Mouse (Mus musculus) cerebral cortex, adult 2 months (tissue): ENCODE measurements around the gene Pip4k2b.

Experiments used
- WGBS: fragments of 180-500 bp; shearing (Covaris S2); methylation state at CpG from one replicate; pipeline ENCODE4 v1.1.7; 2018; 5-methylcytosine and 5-hydroxymethylcytosine counted together

Pip4k2b gene

DNA sequence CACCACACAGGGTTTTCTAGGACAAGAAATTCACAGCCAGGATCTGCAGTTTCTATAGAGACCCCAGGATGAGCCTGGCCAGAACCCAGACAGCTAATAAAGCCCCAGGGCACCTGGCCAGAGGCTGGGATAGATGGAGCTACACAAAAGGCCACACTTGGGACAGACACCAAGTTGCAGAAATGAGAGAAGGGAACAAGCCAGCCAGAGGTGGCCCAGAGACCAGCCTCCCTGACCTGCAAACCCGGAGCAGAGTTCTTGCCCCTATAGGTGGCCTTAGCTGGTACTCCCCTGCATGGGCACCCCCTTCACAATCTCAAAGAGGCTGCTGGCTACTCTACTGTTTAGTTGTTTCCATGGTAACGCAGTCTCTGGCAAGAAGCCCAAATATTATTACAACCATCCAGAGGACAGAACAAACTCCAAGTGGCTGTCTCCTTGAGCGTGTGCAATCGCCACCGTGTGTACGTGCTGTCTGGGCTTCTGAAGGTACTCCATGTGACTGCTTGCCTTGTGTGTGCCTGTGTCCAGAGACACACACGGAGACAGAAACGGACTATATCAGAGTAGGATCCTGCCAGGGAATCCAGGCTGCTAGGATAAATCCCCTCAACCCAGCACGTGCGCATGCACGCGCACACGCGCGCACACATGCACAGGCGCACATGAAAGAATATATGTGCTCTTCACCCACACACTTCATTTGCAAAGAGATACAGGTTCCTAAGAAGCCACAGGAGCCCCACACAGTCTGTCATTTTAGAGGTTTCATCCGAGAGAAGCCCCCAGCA is 49.4 kb downstream of the Pip4k2b start:
- WGBS = 29% methylated on average over 17 of the region's 17 CpGs

- WGBS = 58% methylated on average over 4 of the region's 4 CpGs
Observed at GRCm38 (mm10) chr11:97694435-97694834, 50.1 kb downstream of the Pip4k2b start.

DNA sequence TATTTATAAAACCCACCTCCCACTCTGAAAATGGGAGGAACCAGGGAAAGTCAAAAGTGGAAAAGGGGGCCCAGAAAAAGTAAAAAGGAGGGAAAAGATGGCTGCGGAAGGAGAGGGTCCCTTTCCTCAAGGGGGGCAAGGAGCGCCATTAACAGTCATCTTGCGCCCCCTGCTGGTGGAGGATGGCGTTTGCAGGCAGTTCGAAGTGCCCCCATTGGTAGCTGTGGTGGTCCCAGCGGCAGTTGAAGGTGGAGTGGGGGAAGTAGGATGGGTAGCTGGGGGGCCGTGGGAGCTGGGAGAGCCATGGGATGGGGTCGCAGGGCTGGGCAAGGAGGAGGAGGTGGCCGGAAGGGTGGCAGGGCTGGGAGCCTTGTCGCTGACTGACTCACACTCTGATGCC is 54.6 kb downstream of the Pip4k2b start:
- WGBS = 24% methylated on average over 10 of the region's 10 CpGs

DNA sequence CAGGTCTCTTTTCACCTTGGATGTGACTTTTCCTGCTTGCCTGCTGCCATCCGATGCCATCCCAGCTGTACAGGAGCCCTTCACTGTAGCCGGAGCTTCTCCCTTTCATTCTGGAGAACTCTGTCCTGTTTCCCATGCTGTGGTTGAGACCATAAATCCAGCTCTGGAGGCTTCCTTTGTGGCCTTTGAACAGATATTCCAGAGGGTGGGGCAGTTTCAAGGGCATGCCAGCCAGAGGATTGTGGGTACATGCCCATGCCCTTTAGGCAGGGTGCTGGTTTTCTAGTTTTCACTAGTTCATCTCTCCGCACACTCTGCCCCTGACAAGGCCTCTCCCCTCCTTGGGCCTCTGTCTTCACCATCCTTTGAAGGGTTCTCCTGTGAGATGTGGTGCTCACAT is 57.4 kb downstream of the Pip4k2b start:
- 89% methylated on average over 3 of the region's 3 CpGs for WGBS

- WGBS = 74% methylated on average over 11 of the region's 11 CpGs
Observed at GRCm38 (mm10) chr11:97686322-97686908, 58.1 kb downstream of the Pip4k2b start.

DNA sequence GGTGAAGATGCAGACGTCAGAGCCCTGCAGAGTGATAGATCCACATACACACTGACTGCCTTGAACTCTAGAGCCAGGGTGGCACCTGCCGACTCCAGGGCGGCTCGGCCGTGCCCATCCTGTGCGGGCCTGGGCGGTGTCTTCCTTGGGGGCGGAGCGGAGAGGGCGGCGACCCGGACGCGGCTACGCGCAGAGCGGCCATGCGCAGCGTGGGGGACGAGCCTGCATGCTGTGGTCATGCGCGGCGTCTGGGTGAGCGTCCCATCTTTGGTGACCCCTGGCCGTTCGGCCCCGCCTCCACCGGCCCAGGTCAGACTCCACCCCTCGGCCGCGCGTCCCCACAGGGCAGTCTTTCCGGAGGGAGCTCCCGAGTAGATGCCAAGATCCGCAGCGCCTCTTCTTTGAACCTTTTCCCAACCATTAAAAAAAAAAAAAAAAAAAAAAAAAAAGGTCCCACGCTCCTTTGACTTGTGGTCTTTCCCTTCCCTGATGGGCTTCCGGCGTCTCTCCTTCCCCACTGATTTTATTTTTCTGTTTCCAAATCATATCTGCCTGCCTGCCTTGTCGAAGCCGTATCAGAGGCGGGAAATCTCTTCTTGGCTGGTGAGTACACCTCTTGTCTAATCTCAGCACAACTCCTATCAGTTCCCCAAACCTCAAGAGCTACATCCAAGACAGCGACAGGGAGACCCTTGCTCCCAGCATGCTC is 58.7 kb downstream of the Pip4k2b start, which contains the start of gene Cisd3:
Cisd3 (plus strand) TSS at position 214 of the 709 bp plus-strand sequence.
- WGBS = under 1% methylated on average over 43 of the region's 43 CpGs

DNA sequence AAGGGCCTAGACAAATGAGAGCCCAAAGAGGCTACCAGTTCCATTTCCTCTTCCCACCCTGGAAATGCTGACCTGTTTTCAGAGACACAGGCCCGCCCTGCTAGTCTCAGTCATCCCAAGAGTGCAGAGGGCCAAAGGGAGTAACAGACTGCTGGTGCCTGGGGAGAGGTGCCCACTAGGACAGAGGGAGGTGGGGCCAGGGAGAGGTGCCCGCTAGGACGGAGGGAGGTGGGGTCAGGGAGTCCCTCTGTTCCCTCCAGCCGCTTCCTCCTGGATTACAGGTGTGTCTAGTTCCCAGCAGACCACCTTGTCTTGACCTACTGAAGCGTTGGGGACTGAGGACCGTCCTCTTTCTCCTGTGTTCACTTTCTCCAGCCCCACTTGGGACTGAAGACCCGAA is 59.7 kb downstream of the Pip4k2b start:
- 58% methylated on average over 7 of the region's 7 CpGs for WGBS

- WGBS = 81% methylated on average over 6 of the region's 6 CpGs
Observed at GRCm38 (mm10) chr11:97684063-97684680, 60.3 kb downstream of the Pip4k2b start.

GRCm38 (mm10) chr11:97682504-97683055 is 61.9 kb downstream of the Pip4k2b start:
- 79% methylated on average over 6 of the region's 6 CpGs for WGBS

- 56% methylated on average over 12 of the region's 12 CpGs for WGBS
Observed at GRCm38 (mm10) chr11:97680430-97680829, 64.1 kb downstream of the Pip4k2b start.

DNA sequence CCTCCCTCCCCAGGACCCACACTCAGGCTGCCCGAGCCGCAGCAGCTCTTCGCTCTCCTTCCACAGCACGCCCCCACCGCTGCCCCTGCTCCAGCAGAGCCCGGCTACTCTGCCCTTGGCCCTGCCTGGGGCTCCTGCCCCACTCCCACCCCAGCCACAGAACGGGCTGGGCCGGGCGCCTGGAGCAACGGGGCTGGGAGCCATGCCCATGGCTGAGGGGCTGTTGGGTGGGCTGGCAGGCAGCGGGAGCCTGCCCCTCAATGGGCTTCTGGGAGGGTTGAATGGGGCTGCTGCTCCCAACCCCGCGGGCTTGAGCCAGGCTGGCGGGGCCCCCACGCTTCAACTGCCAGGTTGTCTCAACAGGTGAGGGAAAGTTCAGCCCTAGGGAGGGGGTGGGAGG is 66.2 kb downstream of the Pip4k2b start:
- 75% methylated on average over 14 of the region's 15 CpGs for WGBS

- 73% methylated on average over 8 of the region's 8 CpGs for WGBS
Observed at GRCm38 (mm10) chr11:97677842-97678241, 66.7 kb downstream of the Pip4k2b start.

DNA sequence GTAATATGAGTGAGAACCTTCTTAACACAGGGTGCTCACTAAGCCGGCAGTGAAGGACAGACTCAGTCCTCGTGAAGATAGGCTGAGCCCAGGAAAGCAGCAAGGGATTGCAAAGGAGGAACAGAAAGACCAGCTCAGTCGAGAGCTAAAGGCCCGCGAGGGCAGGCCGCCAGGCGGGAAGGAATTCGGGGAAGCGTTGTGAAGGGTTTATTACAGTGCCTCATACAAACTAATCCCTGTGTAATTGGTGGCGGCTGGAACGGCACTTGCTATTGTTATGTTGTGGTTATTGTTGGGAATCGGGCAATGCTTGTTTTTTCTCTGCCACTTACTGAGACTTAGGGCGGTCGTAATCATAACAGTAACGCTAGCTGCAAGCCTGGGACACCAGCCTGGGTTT is 67.1 kb downstream of the Pip4k2b start:
- WGBS = 66% methylated on average over 15 of the region's 15 CpGs

DNA sequence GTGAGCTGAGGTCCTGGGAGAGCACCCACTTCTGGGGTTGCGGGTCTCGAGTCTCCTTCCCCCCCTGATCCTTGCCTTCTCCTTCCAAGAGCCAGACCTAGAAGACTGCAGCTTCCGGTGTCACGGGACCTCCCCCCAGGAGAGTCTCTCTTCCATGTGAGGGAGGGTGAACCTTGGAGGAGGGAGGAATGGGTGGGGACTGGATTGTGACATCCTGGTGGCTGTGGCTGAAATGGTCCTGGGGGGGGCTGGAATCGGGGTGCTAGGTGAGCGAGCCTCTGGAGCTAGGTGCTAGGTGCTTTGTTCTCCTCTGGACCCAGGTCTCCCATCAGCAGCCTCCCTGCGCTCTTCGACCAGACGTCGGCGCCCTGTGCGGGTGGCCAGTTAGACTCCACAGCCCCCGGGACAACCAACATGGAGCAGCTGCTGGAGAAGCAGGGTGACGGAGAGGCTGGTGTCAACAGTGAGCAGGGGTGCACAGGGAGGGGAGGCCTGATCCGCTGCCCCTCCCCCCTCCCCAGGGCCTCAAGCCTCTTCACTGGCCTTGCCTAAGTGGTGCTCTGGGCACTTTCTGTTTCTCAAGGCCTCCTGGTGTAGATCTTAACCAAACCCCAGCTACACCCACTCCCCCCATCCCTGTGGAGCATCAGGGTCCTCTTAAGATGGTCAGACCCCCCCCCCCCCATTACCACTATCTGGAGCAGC is 68.3 kb downstream of the Pip4k2b start:
- 91% methylated on average over 15 of the region's 15 CpGs for WGBS

DNA sequence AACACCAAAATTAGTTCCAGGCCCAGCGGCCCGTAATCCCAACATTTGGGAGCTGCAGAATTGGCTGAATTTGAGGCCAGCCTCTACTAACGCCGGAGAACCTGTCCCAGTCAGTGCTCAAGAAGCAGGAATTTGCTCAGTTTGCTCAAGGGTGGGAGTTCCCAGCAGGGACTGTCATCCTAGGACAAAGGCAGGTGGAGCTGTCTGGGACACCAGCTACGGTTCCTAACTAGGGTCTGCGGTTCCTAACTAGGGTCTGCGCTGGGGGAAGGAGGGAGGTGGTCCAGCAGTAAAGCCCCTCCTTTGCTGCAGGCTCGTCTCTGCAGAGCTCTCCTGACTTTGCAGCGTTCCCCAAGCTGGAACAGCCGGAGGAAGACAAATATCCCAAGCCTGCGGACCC is 71.4 kb downstream of the Pip4k2b start:
- WGBS = 90% methylated on average over 11 of the region's 11 CpGs

GRCm38 (mm10) chr11:97671177-97671527 is 73.4 kb downstream of the Pip4k2b start:
- WGBS = 53% methylated on average over 2 of the region's 2 CpGs

DNA sequence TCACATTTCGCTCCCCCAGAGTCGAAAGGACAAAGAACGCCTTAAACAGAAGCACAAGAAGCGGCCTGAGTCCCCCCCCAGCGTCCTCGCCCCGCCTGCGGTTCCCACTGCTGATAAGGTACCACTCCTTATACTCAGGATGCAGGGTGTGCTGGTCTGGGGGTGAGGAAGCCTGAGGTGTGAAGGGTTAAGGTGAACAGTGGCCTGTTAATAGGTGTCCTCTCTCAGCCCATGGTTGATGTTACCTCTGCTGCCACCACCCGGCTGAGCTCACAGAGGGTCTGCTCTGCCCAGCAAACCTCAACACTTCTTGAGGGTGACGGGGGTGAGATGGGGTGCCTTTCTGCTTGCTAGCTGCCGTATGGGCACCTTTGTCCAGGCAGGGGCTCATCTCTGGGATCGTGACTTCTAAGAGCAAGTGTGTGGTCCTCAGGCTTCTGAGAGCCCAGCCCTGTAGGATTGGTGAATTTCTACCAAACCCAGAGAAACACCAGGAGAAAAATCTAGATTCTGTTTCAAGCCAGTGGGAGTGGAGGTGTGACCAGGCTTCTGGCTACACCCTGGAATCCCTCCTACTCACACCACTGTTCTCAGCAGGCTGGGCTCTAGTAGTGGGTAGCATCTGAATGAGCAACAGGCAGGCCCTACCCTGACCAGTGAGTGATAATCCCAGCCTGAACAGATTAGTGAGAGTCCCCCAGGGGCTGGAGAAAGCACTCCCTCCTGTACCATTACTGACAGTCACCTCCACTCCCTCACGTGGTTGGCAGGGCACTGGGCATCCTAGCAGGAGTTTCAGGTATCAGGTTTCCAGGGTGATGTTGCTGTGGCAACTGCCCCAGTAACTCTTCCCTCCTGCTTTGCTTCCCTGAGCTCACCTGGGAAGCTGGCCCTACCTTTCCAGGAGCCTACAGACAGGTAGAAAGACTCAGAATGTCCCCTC is 74.0 kb downstream of the Pip4k2b start:
- WGBS = 69% methylated on average over 13 of the region's 13 CpGs

- 14% methylated on average over 6 of the region's 6 CpGs for WGBS
Observed at GRCm38 (mm10) chr11:97669829-97670228, 74.7 kb downstream of the Pip4k2b start.

- WGBS = 42% methylated on average over 15 of the region's 15 CpGs
Observed at GRCm38 (mm10) chr11:97669268-97669667, 75.2 kb downstream of the Pip4k2b start.

DNA sequence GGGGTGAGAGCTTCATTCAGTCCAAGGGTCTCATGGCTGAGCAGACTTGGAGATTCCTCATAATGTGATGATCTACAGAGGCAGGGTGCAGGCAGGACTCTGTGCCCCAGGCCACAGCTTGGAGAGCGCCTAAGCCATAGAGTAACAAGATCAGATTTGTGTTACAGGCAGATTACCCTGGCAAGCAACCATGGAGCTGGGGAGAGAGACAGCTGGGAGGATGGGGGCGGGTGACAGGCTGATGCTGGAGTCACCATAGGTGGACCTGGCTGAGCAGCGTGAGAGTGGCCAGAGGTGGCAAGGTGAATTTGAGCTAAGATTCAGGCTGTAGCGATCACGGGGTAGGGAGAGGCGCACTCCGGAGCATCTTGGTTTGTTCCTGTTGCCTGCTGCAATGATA is 76.3 kb downstream of the Pip4k2b start:
- whole genome bisulfite sequencing = 85% methylated on average over 7 of the region's 7 CpGs
